9 mouse cellular contexts compared by ENCODE assay signal in genomic region chr1:160080800-160081436, GRCm38 (mm10). TPM values are rescaled to one million over a fixed set of nuclear protein-coding genes. Genes with fewer than 3 reads are reported as not detected.
A peak's percentile ranks its signal among the peaks of the same experiment; 100 is the strongest.
DNase-seq lines count a peak whose midpoint lies in the region; ATAC-seq and TF ChIP-seq lines count a peak whose summit lies in the region.
"Had no signal": no experiment of that assay in that cellular context is flagged by ENCODE, and none has a peak within 500 bp of the region (broad histone marks: within the 10 kb centered on the region; RNA-seq: fewer than 3 reads in every experiment).

No protein-coding gene starts in this region.

- H3K4me1 ChIP-seq in lung, adult 2 months (ENCODE audit: control insufficient read depth, insufficient read depth, low read length) = peaks cover 3% of the 10 kb centered on the region
- H3K4me1 ChIP-seq: limb, embryonic 15.5 days had no signal

- no peak overlapping the region for H3K4me3 ChIP-seq in lung, adult 2 months (replicated peaks; ENCODE audit: extremely low read depth, low read depth, low read length)
- H3K4me3 ChIP-seq: limb, embryonic 15.5 days had no signal

- 25% methylated on average over 2 of the region's 2 CpGs for WGBS in lung, adult 2 months

- intact Hi-C loops in heart, postnatal 25 days (cut with DNase I) = loop anchor here (1.0 to 10.0 kb wide), 5 partner anchors 74 to 684 kb away; partner anchors contain the start of gene Tnr

- no peak for TF ChIP-seq POLR2A in lung, adult 2 months (IDR thresholded peaks at IDR 0.05; ENCODE audit: borderline replicate concordance, extremely low read depth, low read depth, low read length)

- peak; percentile 78 for DNase-seq in ES-CJ7 (ENCODE audit: low read depth, low spot score)
- DNase-seq in brain, embryonic 18.5 days (ENCODE audit: low read depth, low spot score) = peak; percentile 34
- DNase-seq in fibroblast of lung, adult 2 months (ENCODE audit: low read depth) = peak; percentile 31
- DNase-seq in heart, postnatal 25 days (ENCODE audit: low spot score) = peak; percentile 46
- DNase-seq in layer of hippocampus, adult 11-12 months (ENCODE audit: low spot score) = peak; percentile 87
- peak; percentile 87 for DNase-seq in lung, adult 2 months
- DNase-seq in thymus, postnatal 0 days (ENCODE audit: low spot score) = peak; percentile 80

- peak; percentile 79 for ATAC-seq in neutrophil, adult 5-6 weeks (ENCODE audit: extremely low read depth, insufficient number of reproducible peaks, low FRiP score, poor library complexity, severe bottlenecking)

- peak; percentile 86 for TF ChIP-seq CTCF in lung, adult 2 months (IDR thresholded peaks at IDR 0.05; ENCODE audit: insufficient read depth, low read length)

RNA-seq across cellular contexts. Expression of gene 4930523C07Rik, which starts 36.7 kb away (rescaled TPM):
- total RNA-seq in heart, postnatal 25 days (2021) = 10 to 100 TPM; 19.2 to 20.2 TPM
- 29.3 and 31.9 TPM in 2 replicates for polyA plus RNA-seq in lung, adult 2 months (2012; rRNA removed)
- 279 and 337 TPM in 2 replicates for total RNA-seq in neutrophil, adult 5-6 weeks (2017)
- 87.9 and 98.6 TPM in 2 replicates for polyA plus RNA-seq in thymus, postnatal 0 days (2015; fragmentation: Nextera tagmentation; extraction: Ambion mirVana)

Comparison
In these comparisons a context has a peak if more than half of its experiments do, and no peak if none do; other contexts are left out.
1. DNase-seq: peak in every context shown above with its lines; median percentile 87 in layer of hippocampus, adult 11-12 months; 87 in lung, adult 2 months; 80 in thymus, postnatal 0 days; 78 in ES-CJ7; 46 in heart, postnatal 25 days; 34 in brain, embryonic 18.5 days; 31 in fibroblast of lung, adult 2 months.
2. RNA of gene 4930523C07Rik, which starts 36.7 kb away (total RNA-seq): 279 to 337 TPM in neutrophil, adult 5-6 weeks; 19.2 to 20.2 TPM in heart, postnatal 25 days; every median in the first group is over 10 times any median in the second.